Mouse (Mus musculus) adrenal gland, adult 18-20 months (tissue): ENCODE measurements around the gene Cnbp. TPM values are rescaled to one million over a fixed set of nuclear protein-coding genes. Genes with fewer than 3 reads are reported as not detected.

Source experiments
- DNase-seq, 2 experiments: peaks; one replicate each; pipeline ENCODE4 v3.0.0; 2021 to 2022; ENCODE audit warnings: low spot score in 2 of 2
- total RNA-seq, 2 experiments: library from RNA; stranded (reverse); gene quantifications; 1 replicate in 1 of 2; 2 replicates in 1 of 2; pipeline ENCODE4 v1.2.3; 2021

Cnbp gene
- total RNA-seq, 2 experiments from 2014 or later, result 428 to 457 TPM

GRCm38 (mm10) chr6:87851871-87852270, 965 bp upstream of the Cnbp start:
- no peak for DNase-seq

GRCm38 (mm10) chr6:87850155-87850899, 579 bp downstream of the Cnbp start:
- peak; percentile 60 to 67 for DNase-seq

GRCm38 (mm10) chr6:87849780-87850154, 1.1 kb downstream of the Cnbp start:
- DNase-seq, result no peak

GRCm38 (mm10) chr6:87846813-87847212, 4.1 kb downstream of the Cnbp start:
- no peak for DNase-seq

- DNase-seq, result no peak
These were observed 5.7 kb downstream of the Cnbp start for GRCm38 (mm10) chr6:87845031-87845695.

- DNase-seq, result no peak
These were observed 8.7 kb downstream of the Cnbp start for GRCm38 (mm10) chr6:87842254-87842653.

GRCm38 (mm10) chr6:87841635-87842034, 9.3 kb downstream of the Cnbp start:
- no peak for DNase-seq

GRCm38 (mm10) chr6:87839797-87840341, 11.0 kb downstream of the Cnbp start:
- DNase-seq, result no peak

GRCm38 (mm10) chr6:87838551-87839197, 12.2 kb downstream of the Cnbp start, which contains the start of gene Isy1:
Gene Isy1, minus strand, starts transcription at chr6:87838798.
- peak; percentile 89 to 92 for DNase-seq

- DNase-seq, result no peak
These were observed 15.2 kb downstream of the Cnbp start, which contains the start of gene Gm45140 for GRCm38 (mm10) chr6:87835695-87836094. Gene Gm45140, minus strand, starts transcription at chr6:87835795.

- no peak for DNase-seq
These were observed 30.5 kb downstream of the Cnbp start for GRCm38 (mm10) chr6:87820366-87820765.

- no peak for DNase-seq
These were observed 36.4 kb downstream of the Cnbp start for GRCm38 (mm10) chr6:87814486-87814885.

- DNase-seq, result no peak
These were observed 38.2 kb downstream of the Cnbp start for GRCm38 (mm10) chr6:87812656-87813055.

- peak; percentile 97 for DNase-seq
These were observed 39.1 kb downstream of the Cnbp start, which contains the start of gene Rab43 for GRCm38 (mm10) chr6:87811675-87812338. Gene Rab43, minus strand, starts transcription at chr6:87812164.

GRCm38 (mm10) chr6:87810713-87811669, 39.9 kb downstream of the Cnbp start:
- peak; percentile 53 to 65 for DNase-seq

GRCm38 (mm10) chr6:87810311-87810710, 40.6 kb downstream of the Cnbp start:
- DNase-seq, result no peak

GRCm38 (mm10) chr6:87809651-87810161, 41.2 kb downstream of the Cnbp start:
- no peak for DNase-seq

- no peak for DNase-seq
These were observed 41.8 kb downstream of the Cnbp start for GRCm38 (mm10) chr6:87809144-87809543.

GRCm38 (mm10) chr6:87808521-87808920, 42.4 kb downstream of the Cnbp start:
- no peak for DNase-seq
